Mouse (Mus musculus) limb, embryonic 10.5 days (tissue): ENCODE measurements at regions not wholly inside any gene's neighbourhood (a gene's known extent, or its start where the extent isn't known, plus 50 kb on each side); places are given as distances from the start of the nearest gene placed in this dataset.

Source experiments
- DNase-seq: peaks from one replicate; pipeline ENCODE4 v3.0.0-alpha.2; 2017; ENCODE audit warnings: low spot score
- H3K27ac ChIP-seq: fragments of 300-500 bp; sonication (generic); 2 replicates; pipeline ENCODE4 v1.5.1; 2016; ENCODE audit warnings: mild to moderate bottlenecking
- H3K27me3 ChIP-seq: fragments of 300-500 bp; sonication (generic); 2 replicates; pipeline ENCODE4 v1.6.1; 2016; ENCODE audit warnings: low read depth, mild to moderate bottlenecking; ENCODE audit not compliant: poor library complexity, severe bottlenecking
- H3K36me3 ChIP-seq: fragments of 300-500 bp; sonication (generic); 2 replicates; pipeline ENCODE4 v1.6.1; 2016; ENCODE audit warnings: mild to moderate bottlenecking, moderate library complexity
- H3K4me1 ChIP-seq: fragments of 300-500 bp; sonication (generic); 2 replicates; pipeline ENCODE4 v1.6.1; 2016
- H3K4me3 ChIP-seq: fragments of 300-500 bp; sonication (generic); 2 replicates; pipeline ENCODE4 v1.5.1; 2016; ENCODE audit warnings: mild to moderate bottlenecking, moderate library complexity
- H3K9me3 ChIP-seq: fragments of 300-500 bp; sonication (generic); replicated peaks from 2 replicates; pipeline ENCODE4 v1.6.1; 2016; ENCODE audit warnings: mild to moderate bottlenecking
- WGBS: fragments of 180-500 bp; shearing (Covaris S2); methylation state at CpG from one replicate; pipeline ENCODE4 v1.1.7; 2016; 5-methylcytosine and 5-hydroxymethylcytosine counted together

GRCm38 (mm10) chr10:42131798-42132197 lies 113.6 kb upstream of the Armc2 start:
- no peaks in the 10 kb centered on the region for H3K27me3 ChIP-seq
- WGBS = 92% methylated on average over 6 of the region's 6 CpGs
- no peak for DNase-seq
- peaks cover 15% of the 10 kb centered on the region for H3K4me1 ChIP-seq
- H3K27ac ChIP-seq = no peak overlapping the region
- H3K9me3 ChIP-seq = no peaks in the 10 kb centered on the region
- H3K4me3 ChIP-seq = no peak overlapping the region
- no peaks in the 10 kb centered on the region for H3K36me3 ChIP-seq

DNA sequence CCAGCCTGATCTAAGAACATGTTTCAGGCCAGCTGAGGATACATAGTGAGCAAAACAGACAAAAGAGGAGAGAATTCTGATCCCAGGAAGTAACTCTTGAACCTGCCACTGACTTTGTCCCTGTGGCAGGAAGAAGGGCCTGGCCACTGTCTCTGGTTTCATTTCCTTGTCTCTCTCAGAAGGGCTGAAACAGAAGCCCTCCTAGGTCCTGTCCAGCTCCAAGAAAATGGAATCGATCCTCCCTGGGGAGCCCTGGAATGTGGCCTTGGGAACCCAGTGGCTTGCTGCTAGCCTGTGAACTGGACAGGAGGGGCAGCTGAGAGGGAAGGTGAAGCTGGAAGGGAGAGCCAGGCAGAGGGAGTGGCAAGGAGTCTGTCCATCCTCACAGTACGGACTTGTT lies 113.1 kb upstream of the Armc2 start:
- WGBS = 63% methylated on average over 2 of the region's 2 CpGs
- Histone ChIP-seq H3K9me3 (no peaks in the 10 kb centered on the region), H3K36me3 (no peaks in the 10 kb centered on the region), H3K27ac (0 out of 2 replicates have a peak overlapping the region, but pooled peaks have one; percentile 25), H3K27me3 (no peaks in the 10 kb centered on the region), H3K4me1 (peaks cover 15% of the 10 kb centered on the region), H3K4me3 (no peak overlapping the region)
- DNase-seq = no peak

GRCm38 (mm10) chr10:42127865-42128419 lies 109.7 kb upstream of the Armc2 start:
- no peaks in the 10 kb centered on the region for H3K9me3 ChIP-seq
- no peak overlapping the region for H3K4me3 ChIP-seq
- 89% methylated on average over 14 of the region's 14 CpGs for WGBS
- H3K4me1 ChIP-seq = peaks cover 9% of the 10 kb centered on the region
- H3K27ac ChIP-seq = no peak overlapping the region
- no peaks in the 10 kb centered on the region for H3K27me3 ChIP-seq
- no peak for DNase-seq
- H3K36me3 ChIP-seq = no peaks in the 10 kb centered on the region

- Histone ChIP-seq H3K27me3 (no peaks in the 10 kb centered on the region), H3K4me3 (no peak overlapping the region), H3K27ac (no peak overlapping the region), H3K36me3 (no peaks in the 10 kb centered on the region), H3K4me1 (peaks cover 19% of the 10 kb centered on the region), H3K9me3 (no peaks in the 10 kb centered on the region)
- WGBS = 88% methylated on average over 1 of the region's 1 CpGs
- DNase-seq = no peak
These were observed 108.6 kb upstream of the Armc2 start for GRCm38 (mm10) chr10:42126816-42127215.

DNA sequence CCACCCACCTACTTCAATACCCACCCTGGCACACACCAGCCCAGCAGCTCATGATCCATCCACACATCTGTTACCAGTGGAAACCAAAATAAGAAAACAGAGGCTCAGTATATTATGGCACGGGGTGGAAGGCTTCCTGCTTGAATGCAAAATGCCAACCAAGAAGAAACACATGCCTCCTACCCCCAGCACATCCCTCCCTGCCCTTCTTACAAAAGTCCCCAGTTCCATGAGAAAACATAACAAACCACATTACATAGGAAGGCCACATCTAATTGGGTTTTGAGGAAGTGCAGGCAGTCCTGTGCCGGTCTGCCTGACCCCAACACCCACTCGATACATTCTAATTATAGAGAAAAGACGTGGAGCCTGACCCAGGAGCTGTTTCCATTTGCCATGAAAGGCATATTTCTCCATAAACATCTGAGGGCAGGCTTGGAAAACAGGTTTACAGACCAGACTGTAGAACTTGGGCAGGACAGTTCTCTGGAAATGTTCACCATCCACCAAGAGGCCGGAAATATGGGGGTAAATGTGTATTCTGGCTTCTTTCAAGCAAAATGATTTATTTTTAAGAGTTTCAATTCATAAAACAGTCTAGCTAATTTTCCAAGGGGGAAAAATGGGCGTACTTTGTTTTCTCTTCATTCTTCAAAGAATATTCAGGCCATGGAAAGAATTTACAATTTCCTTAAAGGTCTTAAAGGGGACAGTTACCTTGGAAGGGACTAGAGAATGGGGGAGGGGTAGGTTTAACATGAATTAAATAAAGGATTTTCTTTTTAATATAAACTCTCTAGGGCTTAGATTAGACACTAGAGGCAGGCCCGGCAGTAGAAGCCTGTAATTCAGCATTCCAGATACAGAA lies 104.8 kb upstream of the Armc2 start:
- DNase-seq = no peak
- Histone ChIP-seq H3K4me1 (peaks cover 24% of the 10 kb centered on the region), H3K36me3 (no peaks in the 10 kb centered on the region), H3K27ac (0 out of 2 replicates have a peak overlapping the region, but pooled peaks have one; percentile 53), H3K9me3 (no peaks in the 10 kb centered on the region), H3K4me3 (no peak overlapping the region), H3K27me3 (no peaks in the 10 kb centered on the region)
- WGBS = 66% methylated on average over 7 of the region's 7 CpGs

- H3K4me1 ChIP-seq = peaks cover 24% of the 10 kb centered on the region
- no peaks in the 10 kb centered on the region for H3K9me3 ChIP-seq
- H3K27ac ChIP-seq = peak overlapping the region; percentile 53; the same call in 1 of the 2 replicates
- H3K27me3 ChIP-seq = no peaks in the 10 kb centered on the region
- H3K4me3 ChIP-seq = no peak overlapping the region
- WGBS = 68% methylated on average over 4 of the region's 4 CpGs
- no peak for DNase-seq
- no peaks in the 10 kb centered on the region for H3K36me3 ChIP-seq
These were observed 103.7 kb upstream of the Armc2 start for GRCm38 (mm10) chr10:42121984-42122383.

DNA sequence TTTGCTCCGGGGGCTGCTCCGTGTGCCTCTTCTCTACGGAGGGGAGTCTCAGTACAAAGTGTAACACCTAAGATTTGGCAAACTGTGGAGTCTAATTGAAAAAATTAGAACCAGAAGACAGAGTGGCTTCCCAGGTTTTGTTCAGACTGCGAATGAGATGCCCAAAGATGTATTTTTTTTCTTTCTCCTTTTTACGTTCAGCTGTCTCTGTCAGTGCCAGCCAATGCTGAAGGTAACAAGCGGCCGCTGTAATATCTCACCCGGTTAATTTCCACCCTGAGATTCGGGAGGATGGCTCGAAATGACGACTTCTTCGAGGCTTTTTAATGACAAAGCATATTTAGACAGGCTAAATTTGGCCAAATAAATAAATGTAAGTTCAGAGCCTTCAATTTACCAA lies 101.1 kb upstream of the Armc2 start:
- no peak overlapping the region for H3K4me3 ChIP-seq
- WGBS = 86% methylated on average over 12 of the region's 12 CpGs
- no peaks in the 10 kb centered on the region for H3K36me3 ChIP-seq
- H3K4me1 ChIP-seq = peaks cover 34% of the 10 kb centered on the region
- H3K27me3 ChIP-seq = no peaks in the 10 kb centered on the region
- peak overlapping the region; percentile 53 for H3K27ac ChIP-seq
- no peak for DNase-seq
- no peaks in the 10 kb centered on the region for H3K9me3 ChIP-seq

GRCm38 (mm10) chr10:42118361-42119188 lies 100.3 kb upstream of the Armc2 start:
- Histone ChIP-seq H3K27me3 (no peaks in the 10 kb centered on the region), H3K9me3 (no peaks in the 10 kb centered on the region; the same call in 1 of the 2 replicates), H3K4me3 (no peak overlapping the region), H3K27ac (peak overlapping the region; percentile 53), H3K4me1 (peaks cover 34% of the 10 kb centered on the region), H3K36me3 (no peaks in the 10 kb centered on the region)
- no peak for DNase-seq
- 89% methylated on average over 13 of the region's 13 CpGs for WGBS

- Histone ChIP-seq H3K9me3 (no peaks in the 10 kb centered on the region; the same call in 1 of the 2 replicates), H3K36me3 (no peaks in the 10 kb centered on the region), H3K27ac (no peak overlapping the region; the same call in 1 of the 2 replicates), H3K4me1 (peaks cover 26% of the 10 kb centered on the region), H3K4me3 (no peak overlapping the region), H3K27me3 (no peaks in the 10 kb centered on the region)
- DNase-seq = no peak
- 90% methylated on average over 5 of the region's 5 CpGs for WGBS
These were observed 99.3 kb upstream of the Armc2 start for GRCm38 (mm10) chr10:42117523-42117922.

GRCm38 (mm10) chr10:42115920-42116298 lies 97.7 kb upstream of the Armc2 start:
- peaks cover 16% of the 10 kb centered on the region for H3K4me1 ChIP-seq
- DNase-seq = no peak
- no peaks in the 10 kb centered on the region; the same call in 1 of the 2 replicates for H3K9me3 ChIP-seq
- H3K36me3 ChIP-seq = no peaks in the 10 kb centered on the region
- H3K27ac ChIP-seq = no peak overlapping the region; the same call in 1 of the 2 replicates
- no peak overlapping the region for H3K4me3 ChIP-seq
- H3K27me3 ChIP-seq = no peaks in the 10 kb centered on the region
- 90% methylated on average over 4 of the region's 4 CpGs for WGBS

DNA sequence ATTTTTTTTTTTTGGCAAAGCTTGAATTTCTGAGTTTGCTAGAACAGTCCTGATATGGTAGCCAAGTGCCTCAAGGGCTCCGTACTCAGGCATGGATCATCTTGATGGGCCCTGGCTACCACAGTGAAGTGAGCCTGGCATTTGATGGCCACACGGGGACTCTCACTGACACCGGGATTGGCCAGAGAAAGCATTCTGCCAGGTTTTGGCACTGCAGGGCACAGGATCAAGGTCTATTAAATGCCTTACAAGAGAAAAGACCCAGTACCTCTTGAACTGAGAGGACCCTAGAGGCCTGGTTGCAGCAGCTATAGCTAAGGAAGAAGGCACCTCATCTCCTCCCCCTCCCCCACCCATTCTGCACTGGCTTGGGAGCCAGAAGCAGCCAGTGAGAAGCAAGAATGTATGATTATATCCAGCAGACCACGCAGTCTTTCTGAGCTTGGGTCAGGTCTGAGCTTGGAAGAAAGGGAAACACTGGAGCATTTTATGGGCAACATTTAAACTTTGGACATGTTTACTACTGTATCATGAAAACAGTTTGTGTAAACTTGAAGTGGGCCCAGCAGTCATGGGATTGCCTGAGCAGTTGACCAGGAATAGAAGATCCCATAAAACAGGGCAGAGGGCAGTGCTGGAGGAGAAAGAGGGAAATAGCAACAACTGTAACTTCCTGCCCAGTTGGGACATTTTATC lies 97.1 kb upstream of the Armc2 start:
- H3K36me3 ChIP-seq = no peaks in the 10 kb centered on the region
- no peak overlapping the region for H3K4me3 ChIP-seq
- H3K27ac ChIP-seq = no peak overlapping the region; the same call in 1 of the 2 replicates
- no peak for DNase-seq
- H3K9me3 ChIP-seq = no peaks in the 10 kb centered on the region; the same call in 1 of the 2 replicates
- 80% methylated on average over 4 of the region's 4 CpGs for WGBS
- no peaks in the 10 kb centered on the region for H3K27me3 ChIP-seq
- H3K4me1 ChIP-seq = peaks cover 16% of the 10 kb centered on the region

DNA sequence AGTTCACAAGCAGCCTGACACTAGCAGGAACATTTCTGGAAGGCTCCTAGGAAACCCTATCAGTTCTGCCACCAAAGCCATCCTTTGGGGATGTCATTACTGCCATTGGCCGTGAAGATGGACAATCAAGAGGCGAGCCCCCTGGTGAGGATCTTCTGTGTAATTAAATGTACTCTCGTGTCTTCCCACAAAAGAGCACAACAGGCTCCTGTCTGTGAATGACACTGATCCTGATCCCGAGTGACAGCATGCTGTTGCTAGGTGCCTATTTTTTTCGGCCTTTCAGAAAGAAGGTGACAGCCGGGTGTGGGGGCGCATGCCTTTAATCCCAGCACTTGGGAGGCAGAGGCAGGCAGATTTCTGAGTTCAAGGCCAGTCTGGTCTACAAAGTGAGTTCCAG lies 92.5 kb upstream of the Armc2 start:
- WGBS = 88% methylated on average over 7 of the region's 7 CpGs
- no peak for DNase-seq
- Histone ChIP-seq H3K4me3 (no peak overlapping the region), H3K27ac (no peak overlapping the region), H3K9me3 (no peaks in the 10 kb centered on the region; the same call in 1 of the 2 replicates), H3K4me1 (peaks cover 36% of the 10 kb centered on the region), H3K27me3 (no peaks in the 10 kb centered on the region), H3K36me3 (no peaks in the 10 kb centered on the region)
